Mouse (Mus musculus) hindbrain, embryonic 13.5 days (tissue): ENCODE measurements around the gene Slc26a9. TPM values are rescaled to one million over a fixed set of nuclear protein-coding genes. Genes with fewer than 3 reads are reported as not detected.

Experiments used
- ATAC-seq: fragments of 200-750 bp; cut with Nextera tagmentation; 2 replicates; pipeline ENCODE4 v1.8.0; 2017; ENCODE audit warnings: moderate TSS enrichment; ENCODE audit not compliant: low FRiP score
- H3K27ac ChIP-seq: fragments of 300-500 bp; sonication (generic); 2 replicates; pipeline ENCODE4 v1.5.1; 2015; ENCODE audit warnings: inconsistent platforms, mild to moderate bottlenecking, moderate library complexity
- H3K27me3 ChIP-seq: fragments of 300-500 bp; sonication (generic); 2 replicates; pipeline ENCODE4 v1.6.1; 2015; ENCODE audit warnings: mild to moderate bottlenecking, inconsistent platforms
- H3K36me3 ChIP-seq: fragments of 300-500 bp; sonication (generic); 2 replicates; pipeline ENCODE4 v1.6.1; 2015; ENCODE audit warnings: mild to moderate bottlenecking, inconsistent platforms
- H3K4me1 ChIP-seq: fragments of 300-500 bp; sonication (generic); replicated peaks from 2 replicates; pipeline ENCODE4 v1.6.1; 2015; ENCODE audit warnings: inconsistent platforms
- H3K4me2 ChIP-seq: fragments of 300-500 bp; sonication (generic); 2 replicates; pipeline ENCODE4 v1.6.1; 2015; ENCODE audit warnings: inconsistent platforms, mild to moderate bottlenecking, moderate library complexity
- H3K4me3 ChIP-seq: fragments of 300-500 bp; sonication (generic); 2 replicates; pipeline ENCODE4 v1.5.1; 2015; ENCODE audit warnings: mild to moderate bottlenecking, inconsistent platforms
- H3K9ac ChIP-seq: fragments of 300-500 bp; sonication (generic); 2 replicates; pipeline ENCODE4 v1.6.1; 2015; ENCODE audit warnings: mild to moderate bottlenecking, inconsistent platforms
- H3K9me3 ChIP-seq: fragments of 300-500 bp; sonication (generic); 2 replicates; pipeline ENCODE4 v1.6.1; 2016; ENCODE audit warnings: inconsistent platforms
- WGBS: fragments of 180-500 bp; shearing (Covaris S2); methylation state at CpG from one replicate; pipeline ENCODE4 v1.1.7; 2015; 5-methylcytosine and 5-hydroxymethylcytosine counted together
- polyA plus RNA-seq: library from polyadenylated mRNA; unstranded; fragments of >200 nt; fragmentation: Nextera tagmentation; extraction: Ambion mirVana; gene quantifications from 2 replicates; pipeline ENCODE4 v1.2.1, GENCODE M21; 2015

Slc26a9 gene
- polyA plus RNA-seq, 1 experiment from 2014 or later: 0.05 TPM

GRCm38 (mm10) chr1:131739481-131740160 lies 4.2 kb upstream of the Slc26a9 start:
- H3K4me1 ChIP-seq: no peaks in the 10 kb centered on the region
- no peaks in the 10 kb centered on the region for H3K36me3 ChIP-seq
- no peaks in the 10 kb centered on the region for H3K9me3 ChIP-seq
- ATAC-seq: no peak
- no peak overlapping the region for H3K4me2 ChIP-seq
- no peak overlapping the region for H3K9ac ChIP-seq
- H3K27me3 ChIP-seq: no peaks in the 10 kb centered on the region
- WGBS: 90% methylated on average over 9 of the region's 9 CpGs
- H3K4me3 ChIP-seq: no peak overlapping the region
- H3K27ac ChIP-seq: no peak overlapping the region

DNA sequence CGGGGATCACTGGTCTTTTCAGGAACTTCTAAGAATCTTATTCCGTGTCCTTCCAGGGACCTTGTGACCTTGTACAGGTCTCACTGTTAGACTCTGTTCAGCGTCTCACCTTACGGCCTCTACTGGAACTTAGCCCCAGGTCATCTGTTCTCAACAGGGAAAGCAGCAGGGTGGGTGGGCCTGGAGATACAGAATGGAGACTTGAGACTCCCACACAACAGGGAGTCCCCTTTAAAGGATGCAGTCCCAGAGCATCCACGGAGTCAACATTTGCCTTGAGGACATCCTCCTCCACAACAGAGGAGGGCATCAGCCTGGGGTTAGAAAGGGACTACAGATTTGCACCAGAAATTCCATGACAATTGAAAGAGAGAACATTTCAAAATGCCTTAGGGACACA lies 1.6 kb downstream of the Slc26a9 start:
- H3K9me3 ChIP-seq: no peaks in the 10 kb centered on the region
- ATAC-seq: no peak
- 62% methylated on average over 5 of the region's 5 CpGs for WGBS

DNA sequence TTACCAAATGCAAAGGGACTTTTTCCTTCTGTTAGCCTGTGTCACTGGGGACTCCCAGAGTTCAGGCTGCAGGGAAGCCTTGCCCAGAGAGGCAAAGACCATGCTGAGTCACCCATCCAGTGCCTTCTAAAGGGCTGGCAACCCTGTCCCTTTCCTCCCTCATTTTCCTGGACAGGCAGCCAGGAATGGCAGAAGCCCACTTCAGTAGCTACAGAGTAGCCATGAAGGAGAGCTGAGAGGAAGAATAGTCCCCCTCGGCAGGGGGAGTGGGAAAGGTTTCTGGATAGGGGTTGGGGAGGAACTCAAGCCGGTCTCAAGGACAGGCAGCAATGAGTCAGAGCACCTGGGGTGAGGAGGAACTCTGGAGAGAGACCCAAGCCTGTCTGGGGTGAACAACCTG lies 3.9 kb downstream of the Slc26a9 start:
- Histone ChIP-seq H3K9me3 (no peaks in the 10 kb centered on the region), H3K4me3 (no peak overlapping the region), H3K9ac (no peak overlapping the region), H3K27me3 (no peaks in the 10 kb centered on the region), H3K36me3 (no peaks in the 10 kb centered on the region), H3K27ac (no peak overlapping the region), H3K4me2 (no peak overlapping the region), H3K4me1 (0 out of 2 replicates have a peak, but pooled peaks cover 9% of the 10 kb centered on the region)
- no peak for ATAC-seq
- WGBS: 54% methylated on average over 2 of the region's 2 CpGs

More for the DNA sequence above, 1.6 kb downstream of the Slc26a9 start:
- H3K27ac ChIP-seq: no peak overlapping the region
- H3K4me3 ChIP-seq: no peak overlapping the region
- no peak overlapping the region for H3K9ac ChIP-seq
- H3K27me3 ChIP-seq: no peaks in the 10 kb centered on the region
- no peaks in the 10 kb centered on the region for H3K36me3 ChIP-seq
- no peak overlapping the region for H3K4me2 ChIP-seq
- no peaks in the 10 kb centered on the region for H3K4me1 ChIP-seq

- no peak for ATAC-seq
- Histone ChIP-seq H3K4me3 (no peak overlapping the region), H3K9me3 (no peaks in the 10 kb centered on the region), H3K36me3 (no peaks in the 10 kb centered on the region), H3K27me3 (no peaks in the 10 kb centered on the region), H3K27ac (no peak overlapping the region), H3K4me1 (0 out of 2 replicates have a peak, but pooled peaks cover 9% of the 10 kb centered on the region), H3K4me2 (no peak overlapping the region), H3K9ac (no peak overlapping the region)
- WGBS: 76% methylated on average over 2 of the region's 2 CpGs
Measured at GRCm38 (mm10) chr1:131748636-131749035, 4.8 kb downstream of the Slc26a9 start.

DNA sequence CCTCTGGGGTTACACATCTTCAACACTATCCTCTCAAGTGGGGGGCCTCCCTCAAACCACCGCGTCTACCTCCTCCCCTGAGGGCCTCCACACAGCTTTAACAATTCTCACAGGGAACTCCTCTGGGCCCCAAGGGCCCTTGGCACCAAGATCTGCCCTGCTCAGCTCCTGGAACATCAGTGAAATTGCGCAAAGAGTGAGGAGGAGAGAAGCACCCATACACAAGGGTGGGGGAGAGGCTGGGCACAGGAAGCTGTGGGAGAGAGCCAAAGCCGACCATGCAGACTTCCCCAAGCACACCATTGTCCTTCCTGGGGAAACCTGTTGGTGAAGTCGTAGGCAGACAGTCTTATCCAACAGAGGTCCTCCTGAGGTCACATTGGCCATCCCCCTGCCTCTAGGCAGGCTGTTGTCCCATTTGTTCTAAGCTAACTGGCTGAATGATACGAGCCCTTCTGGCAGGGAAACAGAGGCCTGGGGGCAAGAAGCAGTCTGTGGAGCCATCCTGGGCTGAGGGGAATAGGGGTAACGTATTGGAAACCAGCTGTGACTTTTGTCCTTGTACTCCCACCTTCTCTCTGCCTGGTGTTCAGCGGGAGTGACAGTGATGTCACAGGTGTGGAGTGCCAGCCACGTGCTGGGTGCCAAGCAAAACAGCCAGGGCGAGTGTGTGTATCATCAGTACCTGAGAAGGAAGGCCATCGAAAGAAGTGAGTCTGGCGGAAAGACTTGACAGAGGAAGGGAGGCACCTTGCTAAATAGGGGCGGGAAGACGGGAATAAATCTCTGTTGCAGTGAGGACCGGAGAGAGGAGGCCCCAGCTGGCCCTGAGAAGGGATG lies 6.1 kb downstream of the Slc26a9 start:
- ATAC-seq: no peak
- Histone ChIP-seq H3K9me3 (no peaks in the 10 kb centered on the region), H3K36me3 (no peaks in the 10 kb centered on the region), H3K27me3 (no peaks in the 10 kb centered on the region), H3K4me2 (no peak overlapping the region), H3K4me3 (no peak overlapping the region), H3K27ac (no peak overlapping the region), H3K4me1 (0 out of 2 replicates have a peak, but pooled peaks cover 9% of the 10 kb centered on the region), H3K9ac (no peak overlapping the region)
- 83% methylated on average over 15 of the region's 15 CpGs for WGBS

DNA sequence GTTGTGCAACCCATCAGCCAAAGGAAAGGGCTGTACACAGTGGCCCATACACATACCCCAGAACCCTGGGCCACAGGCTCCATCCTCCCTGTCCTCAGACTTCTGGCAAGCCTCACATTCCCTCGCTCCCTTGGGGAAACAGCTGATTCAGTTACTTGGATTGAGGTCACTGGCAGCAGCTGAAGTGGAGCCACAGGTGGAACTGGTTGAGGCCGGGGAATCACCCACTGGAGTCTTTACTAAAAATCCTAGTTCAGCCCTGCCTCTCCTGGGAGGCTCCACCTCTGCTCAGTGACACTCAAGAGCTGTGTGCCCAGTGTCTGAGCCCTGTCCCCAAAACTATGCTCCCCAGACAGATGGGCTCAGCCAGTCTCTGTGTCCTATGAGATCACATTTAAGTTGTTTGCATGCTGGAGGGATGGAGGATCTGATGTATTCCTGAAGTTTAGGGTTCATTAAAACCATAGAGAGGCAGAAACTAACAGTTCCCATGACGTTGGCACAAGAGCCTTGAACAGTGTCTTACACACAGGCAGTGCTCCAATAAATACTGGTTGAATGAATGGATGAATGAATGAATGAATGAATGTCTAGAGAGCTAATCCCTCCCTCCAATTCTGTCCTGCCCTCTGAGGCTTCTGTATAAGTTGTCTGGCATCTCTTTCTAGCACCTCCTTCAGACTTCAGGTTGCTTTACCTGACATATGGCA lies 7.5 kb downstream of the Slc26a9 start:
- ATAC-seq: no peak
- Histone ChIP-seq H3K9me3 (no peaks in the 10 kb centered on the region), H3K27me3 (no peaks in the 10 kb centered on the region), H3K9ac (no peak overlapping the region), H3K4me2 (no peak overlapping the region), H3K4me3 (no peak overlapping the region), H3K36me3 (no peaks in the 10 kb centered on the region), H3K4me1 (0 out of 2 replicates have a peak, but pooled peaks cover 9% of the 10 kb centered on the region), H3K27ac (no peak overlapping the region)
- 77% methylated on average over 3 of the region's 3 CpGs for WGBS

- Histone ChIP-seq H3K9me3 (no peaks in the 10 kb centered on the region), H3K4me3 (no peak overlapping the region), H3K27me3 (no peaks in the 10 kb centered on the region), H3K9ac (no peak overlapping the region), H3K27ac (no peak overlapping the region), H3K4me1 (0 out of 2 replicates have a peak, but pooled peaks cover 9% of the 10 kb centered on the region), H3K36me3 (no peaks in the 10 kb centered on the region), H3K4me2 (no peak overlapping the region)
- ATAC-seq: no peak
- 57% methylated on average over 10 of the region's 10 CpGs for WGBS
Measured at GRCm38 (mm10) chr1:131751891-131752311, 8.1 kb downstream of the Slc26a9 start.

GRCm38 (mm10) chr1:131754212-131754829 lies 10.5 kb downstream of the Slc26a9 start:
- no peaks in the 10 kb centered on the region for H3K27me3 ChIP-seq
- WGBS: 79% methylated on average over 3 of the region's 3 CpGs
- H3K36me3 ChIP-seq: no peaks in the 10 kb centered on the region
- no peak for ATAC-seq
- H3K9ac ChIP-seq: no peak overlapping the region
- no peak overlapping the region for H3K4me2 ChIP-seq
- 0 out of 2 replicates have a peak, but pooled peaks cover 9% of the 10 kb centered on the region for H3K4me1 ChIP-seq
- no peak overlapping the region for H3K4me3 ChIP-seq
- H3K9me3 ChIP-seq: no peaks in the 10 kb centered on the region
- no peak overlapping the region for H3K27ac ChIP-seq

- WGBS: 92% methylated on average over 4 of the region's 4 CpGs
- Histone ChIP-seq H3K9ac (no peak overlapping the region), H3K4me2 (no peak overlapping the region), H3K36me3 (no peaks in the 10 kb centered on the region), H3K9me3 (no peaks in the 10 kb centered on the region), H3K27me3 (no peaks in the 10 kb centered on the region), H3K27ac (no peak overlapping the region), H3K4me1 (0 out of 2 replicates have a peak, but pooled peaks cover 9% of the 10 kb centered on the region), H3K4me3 (no peak overlapping the region)
- ATAC-seq: no peak
Measured at GRCm38 (mm10) chr1:131754916-131755315, 11.1 kb downstream of the Slc26a9 start.

DNA sequence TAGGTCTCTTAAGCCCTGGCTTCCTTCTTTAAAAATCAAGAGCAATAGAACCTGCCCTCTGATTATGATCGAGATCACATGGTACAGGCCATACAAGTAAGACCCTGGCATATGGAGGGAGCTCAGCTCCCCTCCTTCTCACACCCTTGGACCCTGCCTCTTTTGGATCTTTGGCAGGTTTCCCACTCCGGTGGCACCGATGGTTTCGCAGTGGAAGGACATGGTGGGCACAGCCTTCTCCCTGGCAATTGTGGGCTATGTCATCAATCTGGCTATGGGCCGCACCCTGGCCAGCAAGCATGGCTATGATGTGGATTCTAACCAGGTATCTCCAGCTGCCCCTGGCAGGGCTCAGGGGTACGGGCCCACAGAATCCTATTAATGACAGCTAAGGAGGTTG lies 13.4 kb downstream of the Slc26a9 start:
- H3K27me3 ChIP-seq: no peaks in the 10 kb centered on the region
- H3K27ac ChIP-seq: no peak overlapping the region
- WGBS: 88% methylated on average over 6 of the region's 6 CpGs
- no peak overlapping the region for H3K4me3 ChIP-seq
- H3K36me3 ChIP-seq: no peaks in the 10 kb centered on the region
- ATAC-seq: no peak
- H3K4me1 ChIP-seq: 0 out of 2 replicates have a peak, but pooled peaks cover 3% of the 10 kb centered on the region
- no peak overlapping the region for H3K4me2 ChIP-seq
- H3K9ac ChIP-seq: no peak overlapping the region
- no peaks in the 10 kb centered on the region for H3K9me3 ChIP-seq

- 41% methylated on average over 7 of the region's 7 CpGs for WGBS
- Histone ChIP-seq H3K9ac (no peak overlapping the region), H3K4me2 (no peak overlapping the region), H3K27ac (no peak overlapping the region), H3K4me1 (no peaks in the 10 kb centered on the region), H3K36me3 (no peaks in the 10 kb centered on the region), H3K9me3 (no peaks in the 10 kb centered on the region), H3K27me3 (no peaks in the 10 kb centered on the region), H3K4me3 (no peak overlapping the region)
- no peak; the same call in 1 of the 2 replicates for ATAC-seq
Measured at GRCm38 (mm10) chr1:131758796-131759195, 15.0 kb downstream of the Slc26a9 start.
